Comparison of ENCODE assay signal across 12 mouse cellular contexts in genomic region chr14:10778721-10779120, GRCm38 (mm10).
A peak's percentile ranks its signal among the peaks of the same experiment; 100 is the strongest.
DNase-seq lines count a peak whose midpoint lies in the region.
"Had no signal": no experiment of that assay in that cellular context is flagged by ENCODE, and none has a peak within 500 bp of the region (broad histone marks: within the 10 kb centered on the region; RNA-seq: fewer than 3 reads in every experiment).

No protein-coding gene starts in this region.

- DNase-seq in adrenal gland, postnatal 10 days = peak; percentile 26
- no peak for DNase-seq in adrenal gland, postnatal 25 days
- DNase-seq in left cerebral cortex, adult 11 months (ENCODE audit: low spot score) = peak; percentile 12
- DNase-seq in left cerebral cortex, postnatal 36 days (ENCODE audit: low spot score in 2 of 2) = no peak
- DNase-seq in brain, adult 2 months (ENCODE audit: low read depth, low spot score) = peak; percentile 74
- DNase-seq in telencephalon, adult 2 months (ENCODE audit: low read depth, low spot score) = peak; percentile 58
- DNase-seq in heart, adult 8-10 months (ENCODE audit: low spot score) = no peak
- DNase-seq: cerebellum, adult 18-20 months; cerebellum, postnatal 10 days; gastrocnemius, adult 2 months; gastrocnemius, postnatal 25 days; heart, postnatal 36 days had no signal

- intact Hi-C loops in left cerebral cortex, postnatal 36 days (cut with DNase I) = no loop called here

Comparison
In these comparisons a context has a peak if more than half of its experiments do, and no peak if none do; other contexts are left out.
1. DNase-seq: peak in adrenal gland, postnatal 10 days (single experiment), left cerebral cortex, adult 11 months (single experiment), brain, adult 2 months (single experiment) and telencephalon, adult 2 months (single experiment); none in adrenal gland, postnatal 25 days (single experiment), left cerebral cortex, postnatal 36 days (0 of 2) and heart, adult 8-10 months (single experiment).